Mouse (Mus musculus): ENCODE data around the gene Hsh2d.

Hsh2d gene

GRCm38 (mm10) chr8:72187793-72188331, 1.6 kb upstream of the Hsh2d start:
- DNase-seq (ENCODE audit: low spot score), result no peak

- DNase-seq (ENCODE audit: low spot score), result no peak
Measured at GRCm38 (mm10) chr8:72190215-72190539, 739 bp downstream of the Hsh2d start.

DNA sequence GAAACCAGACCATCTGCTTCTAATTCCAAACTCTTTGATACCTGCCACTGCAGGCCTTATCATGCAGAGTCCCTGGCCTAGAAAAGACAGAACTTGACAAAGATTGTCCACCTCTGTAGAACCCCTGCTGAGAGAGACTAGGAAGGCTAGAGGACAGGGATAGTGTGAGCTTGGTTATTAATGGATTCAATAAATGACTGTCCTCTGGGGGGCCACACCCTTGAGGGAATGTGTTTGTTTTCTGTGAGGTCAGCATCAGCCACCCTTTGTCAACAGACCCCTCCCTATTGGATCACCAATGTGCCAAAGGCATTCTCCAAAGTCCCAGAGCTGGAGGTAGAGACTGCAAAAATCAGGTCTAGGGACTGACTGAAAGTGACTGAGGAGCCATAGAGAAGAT, 2.6 kb downstream of the Hsh2d start:
- DNase-seq (ENCODE audit: low spot score), result no peak

DNA sequence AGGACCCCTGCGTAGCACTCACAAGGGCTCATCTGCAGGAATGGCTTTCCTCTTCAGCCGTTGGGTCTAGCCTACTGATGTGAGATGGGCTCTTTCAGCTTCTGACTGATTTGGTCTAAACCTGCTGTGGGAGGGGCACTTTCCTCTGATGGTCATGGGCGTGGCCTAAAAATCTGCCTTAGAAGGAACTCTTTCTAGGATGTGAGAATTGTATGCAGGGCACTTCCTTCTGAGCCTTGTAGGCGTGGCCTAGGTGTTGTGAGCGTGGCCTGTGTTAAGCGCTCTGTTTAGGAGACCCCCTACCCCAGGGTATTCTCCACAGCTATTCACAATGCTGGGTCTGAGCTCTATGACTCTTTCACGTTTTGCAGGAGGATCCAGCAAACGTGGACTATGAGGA, 8.6 kb downstream of the Hsh2d start:
- no peak for DNase-seq (ENCODE audit: low spot score)

- no peak for DNase-seq (ENCODE audit: low spot score)
Measured at GRCm38 (mm10) chr8:72208582-72208981, 19.1 kb downstream of the Hsh2d start.

- DNase-seq (ENCODE audit: low spot score), result no peak
Measured at GRCm38 (mm10) chr8:72210222-72210621, 20.8 kb downstream of the Hsh2d start.

- DNase-seq (ENCODE audit: low spot score), result no peak
Measured at GRCm38 (mm10) chr8:72210710-72211109, 21.3 kb downstream of the Hsh2d start.

- no peak for DNase-seq (ENCODE audit: low spot score)
Measured at GRCm38 (mm10) chr8:72211846-72212245, 22.4 kb downstream of the Hsh2d start.

DNA sequence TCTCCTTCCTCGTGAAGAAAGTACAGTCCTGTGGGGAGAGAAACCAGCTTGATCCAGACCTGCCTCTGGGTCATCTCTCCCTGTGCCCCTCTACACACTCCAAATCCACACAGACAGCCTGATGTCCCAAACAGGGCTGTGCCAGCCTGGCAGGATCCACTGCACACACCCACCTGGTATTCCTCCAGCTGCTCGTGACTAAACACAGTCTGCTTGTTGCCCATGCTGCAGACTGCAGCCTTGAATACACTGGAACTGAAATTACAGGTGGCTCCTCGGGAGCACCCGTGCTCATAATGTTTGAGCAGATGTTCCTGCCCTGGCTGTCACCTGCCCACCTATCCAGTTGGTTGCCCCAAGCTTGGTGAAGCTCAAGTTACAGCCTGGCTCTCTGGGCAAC, 23.3 kb downstream of the Hsh2d start, which contains the start of gene Cib3:
TSS of gene Cib3 (minus strand) at position 87 of the 400 bp plus-strand sequence.
- no peak for DNase-seq (ENCODE audit: low spot score)

DNA sequence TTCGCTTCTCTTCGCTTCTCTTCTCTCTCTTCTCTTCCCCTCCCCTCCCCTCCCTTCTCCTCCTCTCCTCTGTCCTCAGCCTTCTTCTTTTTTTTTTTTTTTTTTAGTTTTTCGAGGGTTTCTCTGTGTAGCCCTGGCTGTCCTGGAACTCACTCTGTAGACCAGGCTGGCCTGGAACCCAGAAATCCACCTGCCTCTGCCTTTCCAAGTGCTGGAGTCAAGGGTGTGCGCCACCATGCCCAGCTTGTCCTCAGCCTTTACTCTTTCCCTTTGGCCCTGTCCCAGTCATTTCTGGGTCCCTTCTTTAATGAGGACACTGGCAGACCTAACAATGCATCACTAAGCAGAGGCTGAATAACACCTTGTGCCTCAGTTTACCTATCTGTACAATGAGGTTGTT, 24.1 kb downstream of the Hsh2d start, which contains the start of gene Gm11034:
TSS of gene Gm11034 (minus strand) at position 101 of the 400 bp plus-strand sequence.
- DNase-seq (ENCODE audit: low spot score), result no peak

GRCm38 (mm10) chr8:72215060-72215459, 25.6 kb downstream of the Hsh2d start:
- DNase-seq (ENCODE audit: low spot score), result no peak

DNA sequence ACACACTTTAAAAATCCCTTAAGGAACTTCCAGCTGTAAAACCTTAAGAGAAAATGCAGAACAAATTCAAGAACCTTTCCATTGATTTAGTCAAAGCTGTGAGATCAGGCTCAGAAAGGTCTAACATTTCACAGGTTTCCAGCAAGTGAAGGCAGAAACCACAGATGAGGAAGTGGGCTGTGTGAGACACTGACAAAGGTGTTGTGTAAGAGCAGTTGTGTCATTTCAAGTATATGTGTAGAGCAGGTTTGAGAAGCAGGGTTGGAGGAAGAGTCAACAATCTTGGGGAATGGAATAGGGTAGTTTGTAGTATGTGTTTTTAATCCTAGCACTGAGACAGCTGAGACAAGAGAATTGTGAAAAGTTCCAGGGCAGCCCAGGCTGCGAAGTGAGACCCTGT, 26.4 kb downstream of the Hsh2d start:
- DNase-seq (ENCODE audit: low spot score), result no peak

GRCm38 (mm10) chr8:72218781-72219540, 29.5 kb downstream of the Hsh2d start:
- DNase-seq (ENCODE audit: low spot score), result no peak

GRCm38 (mm10) chr8:72219541-72220363, 30.3 kb downstream of the Hsh2d start, which contains the start of gene Fam32a:
Gene Fam32a, plus strand, starts transcription at chr8:72219730.
- DNase-seq (ENCODE audit: low spot score), result peak; percentile 98

DNA sequence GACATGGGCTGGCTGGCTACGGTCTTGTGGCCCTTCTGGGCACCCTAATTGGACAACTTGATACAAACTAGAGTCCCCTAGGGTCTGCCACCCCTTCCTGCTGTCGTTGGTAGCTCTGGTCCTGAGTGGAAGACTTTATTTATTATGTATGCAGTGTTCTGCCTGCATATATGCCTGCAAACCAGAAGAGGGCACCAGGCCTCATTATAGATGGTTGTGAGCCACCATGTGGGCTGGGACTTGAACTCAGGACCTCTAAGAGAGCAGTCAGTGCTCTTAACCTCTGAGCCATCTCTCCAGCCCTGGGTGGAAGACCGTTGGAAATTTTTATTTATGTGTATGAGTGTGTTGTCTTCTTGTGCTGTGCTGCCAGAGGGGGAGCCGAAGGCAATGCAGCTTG, 31.3 kb downstream of the Hsh2d start:
- DNase-seq (ENCODE audit: low spot score), result no peak

GRCm38 (mm10) chr8:72222656-72223055, 33.2 kb downstream of the Hsh2d start:
- no peak for DNase-seq (ENCODE audit: low spot score)

DNA sequence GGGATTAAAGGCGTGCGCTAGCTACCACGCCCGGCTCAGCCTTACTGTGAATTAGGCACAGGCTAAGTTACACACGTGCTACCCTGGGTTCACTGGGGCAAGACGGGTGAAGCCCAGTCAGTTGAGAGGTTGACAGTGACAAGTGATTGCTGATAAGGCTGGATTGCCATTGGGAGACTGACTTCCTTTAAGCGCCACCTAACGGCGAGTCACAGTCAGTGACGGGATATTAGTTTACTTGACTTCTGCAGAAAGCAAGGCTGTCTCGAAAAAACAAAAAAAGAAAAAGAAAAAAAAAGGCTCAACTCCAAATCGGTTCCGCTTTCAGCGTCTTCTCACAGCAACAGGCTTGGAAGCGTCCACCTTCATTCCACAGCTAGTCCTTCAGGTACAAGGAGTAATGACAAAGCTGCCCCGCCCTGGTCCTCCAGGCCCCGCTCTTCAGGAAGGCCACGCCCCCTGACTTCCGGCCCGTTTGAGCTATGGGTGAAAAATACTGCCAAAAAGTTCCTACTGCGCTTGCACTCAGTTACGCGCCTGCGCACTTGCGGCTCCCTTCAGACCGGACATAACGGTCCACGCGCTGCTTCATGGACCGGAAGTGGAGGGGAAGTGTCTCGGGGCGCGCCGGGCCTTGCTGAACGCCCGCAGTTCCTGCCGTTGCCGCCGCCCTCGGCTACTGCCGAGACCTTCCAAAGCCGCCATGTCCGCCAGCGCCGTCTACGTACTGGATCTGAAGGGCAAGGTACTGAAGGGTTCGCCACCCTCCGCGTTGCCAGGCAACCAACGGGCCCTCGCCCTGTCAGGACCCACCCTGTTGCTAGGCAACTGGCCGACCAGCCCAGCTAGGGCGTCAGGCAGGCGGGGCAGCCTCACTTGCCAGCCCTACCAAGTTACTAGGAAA, 50.3 kb downstream of the Hsh2d start, which contains the start of gene Ap1m1:
TSS of gene Ap1m1 (plus strand) at position 520 of the 904 bp plus-strand sequence.
- peak; percentile 100 for DNase-seq (ENCODE audit: low spot score)

- no peak for DNase-seq (ENCODE audit: low spot score)
Measured at GRCm38 (mm10) chr8:72240403-72240763, 50.9 kb downstream of the Hsh2d start.

DNA sequence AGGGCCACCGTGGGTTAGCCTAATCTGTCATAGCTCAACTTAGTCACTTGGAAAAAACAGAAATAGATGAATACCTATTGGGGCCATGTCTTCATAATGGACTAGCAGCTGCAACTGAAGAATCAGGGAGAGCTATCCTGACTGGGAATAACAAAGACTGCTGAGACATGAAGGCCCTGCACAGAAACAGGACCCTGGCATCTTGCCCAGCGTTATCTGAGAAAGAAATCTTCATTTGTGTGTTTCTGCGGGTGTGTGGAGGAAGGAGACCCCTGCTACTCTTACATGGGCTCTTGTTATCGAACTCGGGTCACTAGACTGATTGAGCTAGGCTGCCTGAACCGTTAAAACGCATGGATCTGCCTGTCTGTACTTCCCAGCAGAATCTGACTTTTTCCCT, 51.5 kb downstream of the Hsh2d start:
- DNase-seq (ENCODE audit: low spot score), result no peak

- no peak for DNase-seq (ENCODE audit: low spot score)
Measured at GRCm38 (mm10) chr8:72242226-72242625, 52.8 kb downstream of the Hsh2d start.

DNA sequence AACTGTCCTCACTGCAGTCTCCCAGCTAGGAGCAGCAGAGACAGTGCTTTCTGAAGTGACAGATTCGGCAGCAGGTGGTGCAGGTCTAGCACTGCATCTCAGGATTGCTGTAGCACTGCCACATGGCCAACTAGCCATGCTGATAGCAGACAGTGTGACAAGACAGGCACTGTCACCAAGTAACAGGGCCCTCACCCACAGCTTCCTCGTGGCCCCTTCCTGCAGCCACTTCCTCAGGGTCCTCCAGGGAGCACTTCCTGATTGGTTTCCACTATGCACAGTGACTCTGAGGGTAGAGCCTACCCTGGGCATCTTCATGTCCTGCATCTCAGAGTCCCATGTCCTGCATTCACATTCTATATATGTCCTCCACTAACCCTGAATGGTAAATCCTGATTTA, 55.2 kb downstream of the Hsh2d start:
- DNase-seq (ENCODE audit: low spot score), result no peak
